10 mouse cellular contexts compared by ENCODE assay signal in the genomic region with DNA sequence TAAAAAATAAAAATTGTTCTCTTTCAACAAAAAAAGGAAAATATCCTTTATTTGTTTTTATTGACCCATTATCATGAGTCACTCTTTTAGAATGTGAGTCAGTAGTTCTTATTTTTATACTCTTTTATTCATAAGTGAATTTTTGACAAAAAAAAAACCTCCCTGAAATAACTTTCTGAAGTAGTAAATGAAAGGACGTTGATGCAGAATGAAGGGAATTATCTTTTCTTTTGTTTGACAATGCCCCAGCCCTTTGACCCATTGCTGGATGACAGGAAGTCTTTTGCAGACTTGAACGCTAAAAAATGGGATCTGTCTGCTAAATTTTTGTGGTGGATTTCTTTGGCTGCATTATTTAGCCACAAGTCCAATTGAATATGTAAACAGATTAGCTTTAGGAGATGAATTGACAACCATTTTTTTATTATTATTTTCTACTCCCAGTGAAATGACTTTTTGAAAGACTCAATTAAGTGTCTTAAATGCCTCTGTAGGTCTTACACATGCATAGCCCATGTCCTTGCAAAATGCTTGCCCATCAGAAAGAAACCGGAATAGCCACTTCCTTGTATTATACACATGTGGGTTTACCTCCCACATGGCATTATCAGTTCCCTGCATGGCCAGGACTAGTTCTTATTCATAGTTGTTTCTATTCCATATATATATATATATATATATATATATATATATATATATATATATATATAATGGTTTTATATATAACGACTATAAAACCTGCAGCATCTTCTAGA. TPM values are rescaled to one million over a fixed set of nuclear protein-coding genes. Genes with fewer than 3 reads are reported as not detected.
DNase-seq lines count a peak whose midpoint lies in the region; ATAC-seq and TF ChIP-seq lines count a peak whose summit lies in the region.
"Had no signal": no experiment of that assay in that cellular context is flagged by ENCODE, and none has a peak within 500 bp of the region (broad histone marks: within the 10 kb centered on the region; RNA-seq: fewer than 3 reads in every experiment).

No protein-coding gene starts in this region.

- H3K27ac ChIP-seq in heart, embryonic 13.5 days (replicated peaks), result no peak overlapping the region
- H3K27ac ChIP-seq in lung, embryonic 14.5 days (ENCODE audit: low read depth), result no peak overlapping the region
- H3K27ac ChIP-seq in limb, embryonic 13.5 days, result no peak overlapping the region
- H3K27ac ChIP-seq: intestine, embryonic 15.5 days; macrophage had no signal

- H3K4me3 ChIP-seq in heart, embryonic 13.5 days, result peak overlapping the region; percentile 63
- H3K4me3 ChIP-seq in lung, embryonic 14.5 days (ENCODE audit: low read depth, low read length), result no peak overlapping the region
- H3K4me3 ChIP-seq in limb, embryonic 13.5 days, result no peak overlapping the region

- peaks cover 17% of the 10 kb centered on the region for H3K4me1 ChIP-seq in heart, embryonic 13.5 days
- peaks cover 21% of the 10 kb centered on the region for H3K4me1 ChIP-seq in lung, embryonic 14.5 days (ENCODE audit: insufficient read depth)
- peaks cover 19% of the 10 kb centered on the region for H3K4me1 ChIP-seq in limb, embryonic 13.5 days

- peak overlapping the region; percentile 73 for H3K4me2 ChIP-seq in heart, embryonic 13.5 days
- peak overlapping the region; percentile 52 for H3K4me2 ChIP-seq in lung, embryonic 14.5 days
- H3K4me2 ChIP-seq in limb, embryonic 13.5 days (replicated peaks), result peak overlapping the region; percentile 67

- H3K36me3 ChIP-seq in heart, embryonic 13.5 days, result peaks cover 2% of the 10 kb centered on the region; the same call in 1 of the 2 replicates
- 0 out of 2 replicates have a peak, but pooled peaks cover 2% of the 10 kb centered on the region for H3K36me3 ChIP-seq in lung, embryonic 14.5 days (ENCODE audit: insufficient read depth)
- H3K36me3 ChIP-seq in limb, embryonic 13.5 days, result no peaks in the 10 kb centered on the region
- H3K36me3 ChIP-seq: intestine, embryonic 15.5 days had no signal

- no peaks in the 10 kb centered on the region for H3K27me3 ChIP-seq in heart, embryonic 13.5 days (replicated peaks)
- H3K27me3 ChIP-seq in lung, embryonic 14.5 days (ENCODE audit: insufficient read depth, low read length), result no peaks in the 10 kb centered on the region
- H3K27me3 ChIP-seq in limb, embryonic 13.5 days, result no peaks in the 10 kb centered on the region
- H3K27me3 ChIP-seq: intestine, embryonic 15.5 days had no signal

- 41% methylated on average over 4 of the region's 4 CpGs for WGBS in heart, embryonic 13.5 days
- WGBS in lung, embryonic 14.5 days, result 33% methylated on average over 4 of the region's 4 CpGs
- WGBS in limb, embryonic 13.5 days, result 53% methylated on average over 4 of the region's 4 CpGs

- H3K9ac ChIP-seq in heart, embryonic 13.5 days, result no peak overlapping the region
- H3K9ac ChIP-seq in lung, embryonic 14.5 days, result no peak overlapping the region
- H3K9ac ChIP-seq in limb, embryonic 13.5 days, result no peak overlapping the region
- H3K9ac ChIP-seq: intestine, embryonic 15.5 days had no signal

- TF ChIP-seq CTCF in lung, embryonic 14.5 days (IDR thresholded peaks at IDR 0.05; ENCODE audit: low read depth), result no peak

- DNase-seq in heart, postnatal 25 days (ENCODE audit: low spot score), result no peak
- peak; percentile 45 for DNase-seq in lung, embryonic 14.5 days
- no peak for DNase-seq in lung, postnatal 14 days
- peak; percentile 38 for DNase-seq in NIH3T3 (ENCODE audit: low read depth)
- no peak for DNase-seq in cerebellum, adult 11 months
- DNase-seq in thymus, postnatal 14 days, result no peak

- intact Hi-C loops in heart, postnatal 25 days (cut with DNase I), result loop anchor here (5.0 to 10.0 kb wide), 2 partner anchors 48 to 195 kb away; no protein-coding TSS in a partner anchor

- ATAC-seq in heart, embryonic 13.5 days (ENCODE audit: extremely low read depth, insufficient number of reproducible peaks, low FRiP score, low TSS enrichment), result no peak
- no peak for ATAC-seq in lung, embryonic 14.5 days (ENCODE audit: insufficient read depth)
- ATAC-seq in limb, embryonic 13.5 days (ENCODE audit: low FRiP score, low read depth), result no peak

- no peaks in the 10 kb centered on the region for H3K9me3 ChIP-seq in heart, embryonic 13.5 days
- no peaks in the 10 kb centered on the region for H3K9me3 ChIP-seq in lung, embryonic 14.5 days (ENCODE audit: low read depth, low read length)
- H3K9me3 ChIP-seq in limb, embryonic 13.5 days, result no peaks in the 10 kb centered on the region
- H3K9me3 ChIP-seq: intestine, embryonic 15.5 days had no signal

RNA-seq across cellular contexts. Expression of a gene that starts 0.5 kb away (rescaled TPM):
- 56.4 and 67.5 TPM in 2 replicates for polyA plus RNA-seq in heart, embryonic 13.5 days (2015; fragmentation: Nextera tagmentation; extraction: Ambion mirVana)
- 10 to 100 TPM; 14.7 to 17.1 TPM for total RNA-seq in heart, postnatal 25 days (2021)
- polyA plus RNA-seq in lung, embryonic 14.5 days (2014; fragmentation: Nextera tagmentation; extraction: Ambion mirVana), result 78.6 and 93.8 TPM in 2 replicates
- polyA plus RNA-seq in limb, embryonic 13.5 days (2015; fragmentation: Nextera tagmentation; extraction: Ambion mirVana), result 129 and 135 TPM in 2 replicates

Comparison
In these comparisons a context has a peak if more than half of its experiments do, and no peak if none do; other contexts are left out.
1. DNase-seq: peak in lung, embryonic 14.5 days (single experiment) and NIH3T3 (single experiment); none in heart, postnatal 25 days (single experiment), lung, postnatal 14 days (single experiment), cerebellum, adult 11 months (single experiment) and thymus, postnatal 14 days (single experiment).
2. Peak in every context shown above with its lines, with median percentiles within 50 percentile points of each other: H3K4me2 ChIP-seq.